Comparison of ENCODE assay signal across 12 mouse cellular contexts in genomic region chr6:49173265-49173664, GRCm38 (mm10). TPM values are rescaled to one million over a fixed set of nuclear protein-coding genes. Genes with fewer than 3 reads are reported as not detected.
"Had no signal": no experiment of that assay in that cellular context is flagged by ENCODE, and none has a peak within 500 bp of the region (broad histone marks: within the 10 kb centered on the region; RNA-seq: fewer than 3 reads in every experiment).

No protein-coding gene starts in this region.

- ATAC-seq: liver, embryonic 12.5 days; midbrain, embryonic 16.5 days had no signal

- H3K27me3 ChIP-seq: limb, embryonic 15.5 days; liver, embryonic 12.5 days; midbrain, embryonic 12.5 days; neural tube, embryonic 13.5 days had no signal

- H3K4me3 ChIP-seq: limb, embryonic 15.5 days; liver, embryonic 12.5 days; midbrain, embryonic 12.5 days; neural tube, embryonic 13.5 days had no signal

- H3K27ac ChIP-seq: limb, embryonic 15.5 days; liver, embryonic 12.5 days; midbrain, embryonic 12.5 days; neural tube, embryonic 13.5 days had no signal

- H3K9ac ChIP-seq: limb, embryonic 15.5 days; liver, embryonic 12.5 days; lung, embryonic 14.5 days; midbrain, embryonic 12.5 days; neural tube, embryonic 13.5 days had no signal

- H3K36me3 ChIP-seq: limb, embryonic 15.5 days; liver, embryonic 12.5 days; midbrain, embryonic 12.5 days; neural tube, embryonic 13.5 days had no signal

- H3K9me3 ChIP-seq: limb, embryonic 15.5 days; liver, embryonic 12.5 days; midbrain, embryonic 12.5 days; neural tube, embryonic 13.5 days had no signal

- H3K4me2 ChIP-seq: limb, embryonic 15.5 days; liver, embryonic 12.5 days; lung, embryonic 14.5 days; midbrain, embryonic 12.5 days; neural tube, embryonic 13.5 days had no signal

- DNase-seq: kidney, adult 18-20 months; kidney, postnatal 36 days; lung, postnatal 14 days; thymus, postnatal 4 days had no signal

RNA-seq across cellular contexts. Expression of gene Igf2bp3, which starts 41.5 kb away (rescaled TPM):
- total RNA-seq: layer of hippocampus, adult 18-20 months; left cerebral cortex, adult 18-20 months had no signal
